Mouse (Mus musculus) spleen, embryonic (tissue): ENCODE data around the gene 1190005I06Rik.

Experiments used
- CTCF ChIA-PET: fragments of 350-600 bp; sonication (Branson Sonifier 250); formaldehyde crosslinking; loops from one replicate; lab custom pipeline; 2022; lab: Charles Lee

The 1190005I06Rik gene

GRCm38 (mm10) chr8:120668374-120668905 is 21.0 kb upstream of the 1190005I06Rik start, which contains the start of gene Emc8:
TSS of gene Emc8 (minus strand) at chr8:120668573.
- CTCF ChIA-PET, result interaction anchor here (0.7 kb wide), 1 partner anchor 1029 kb away, joined by 7 read pairs; no protein-coding TSS in a partner anchor

- CTCF ChIA-PET, result interaction anchor here (0.5 kb wide), 1 partner anchor 20 kb away, joined by 11 read pairs; the partner anchor contains the start of gene 1190005I06Rik
Measured at GRCm38 (mm10) chr8:120667561-120668373, 20.3 kb upstream of the 1190005I06Rik start, which contains the start of the genes Gm27021 and Cox4i1. TSS of gene Gm27021 (minus strand) at chr8:120668079. TSS of gene Cox4i1 (plus strand) at chr8:120668222.

- CTCF ChIA-PET, result no interaction called here
Measured at GRCm38 (mm10) chr8:120666807-120667470, 19.5 kb upstream of the 1190005I06Rik start.

- CTCF ChIA-PET, result interaction anchor here (0.7 kb wide), 1 partner anchor 134 kb away, joined by 3 read pairs; no protein-coding TSS in a partner anchor
Measured at GRCm38 (mm10) chr8:120665726-120666455, 18.5 kb upstream of the 1190005I06Rik start.

- CTCF ChIA-PET, result interaction anchor here (0.6 kb wide), 1 partner anchor 111 kb away, joined by 3 read pairs; no protein-coding TSS in a partner anchor
Measured at GRCm38 (mm10) chr8:120664566-120664965, 17.1 kb upstream of the 1190005I06Rik start.

GRCm38 (mm10) chr8:120657415-120657814 is 10.0 kb upstream of the 1190005I06Rik start:
- CTCF ChIA-PET, result no interaction called here

- CTCF ChIA-PET, result no interaction called here
Measured at GRCm38 (mm10) chr8:120656322-120657052, 9.1 kb upstream of the 1190005I06Rik start.

- CTCF ChIA-PET, result no interaction called here
Measured at GRCm38 (mm10) chr8:120644663-120645062, 2.8 kb downstream of the 1190005I06Rik start.

- CTCF ChIA-PET, result no interaction called here
Measured at GRCm38 (mm10) chr8:120642031-120642662, 5.3 kb downstream of the 1190005I06Rik start.

GRCm38 (mm10) chr8:120641245-120641644 is 6.2 kb downstream of the 1190005I06Rik start:
- CTCF ChIA-PET, result no interaction called here

GRCm38 (mm10) chr8:120634329-120634839 is 13.0 kb downstream of the 1190005I06Rik start:
- CTCF ChIA-PET, result no interaction called here

GRCm38 (mm10) chr8:120633665-120634271 is 13.7 kb downstream of the 1190005I06Rik start:
- CTCF ChIA-PET, result no interaction called here

- CTCF ChIA-PET, result no interaction called here
Measured at GRCm38 (mm10) chr8:120632969-120633664, 14.3 kb downstream of the 1190005I06Rik start.

GRCm38 (mm10) chr8:120631441-120632375 is 15.7 kb downstream of the 1190005I06Rik start:
- CTCF ChIA-PET, result no interaction called here

- CTCF ChIA-PET, result no interaction called here
Measured at GRCm38 (mm10) chr8:120630848-120631247, 16.6 kb downstream of the 1190005I06Rik start.

GRCm38 (mm10) chr8:120630031-120630430 is 17.4 kb downstream of the 1190005I06Rik start:
- CTCF ChIA-PET, result no interaction called here

- CTCF ChIA-PET, result no interaction called here
Measured at GRCm38 (mm10) chr8:120627298-120627697, 20.1 kb downstream of the 1190005I06Rik start.

- CTCF ChIA-PET, result no interaction called here
Measured at GRCm38 (mm10) chr8:120626461-120626860, 21.0 kb downstream of the 1190005I06Rik start.
